In the genomic region with DNA sequence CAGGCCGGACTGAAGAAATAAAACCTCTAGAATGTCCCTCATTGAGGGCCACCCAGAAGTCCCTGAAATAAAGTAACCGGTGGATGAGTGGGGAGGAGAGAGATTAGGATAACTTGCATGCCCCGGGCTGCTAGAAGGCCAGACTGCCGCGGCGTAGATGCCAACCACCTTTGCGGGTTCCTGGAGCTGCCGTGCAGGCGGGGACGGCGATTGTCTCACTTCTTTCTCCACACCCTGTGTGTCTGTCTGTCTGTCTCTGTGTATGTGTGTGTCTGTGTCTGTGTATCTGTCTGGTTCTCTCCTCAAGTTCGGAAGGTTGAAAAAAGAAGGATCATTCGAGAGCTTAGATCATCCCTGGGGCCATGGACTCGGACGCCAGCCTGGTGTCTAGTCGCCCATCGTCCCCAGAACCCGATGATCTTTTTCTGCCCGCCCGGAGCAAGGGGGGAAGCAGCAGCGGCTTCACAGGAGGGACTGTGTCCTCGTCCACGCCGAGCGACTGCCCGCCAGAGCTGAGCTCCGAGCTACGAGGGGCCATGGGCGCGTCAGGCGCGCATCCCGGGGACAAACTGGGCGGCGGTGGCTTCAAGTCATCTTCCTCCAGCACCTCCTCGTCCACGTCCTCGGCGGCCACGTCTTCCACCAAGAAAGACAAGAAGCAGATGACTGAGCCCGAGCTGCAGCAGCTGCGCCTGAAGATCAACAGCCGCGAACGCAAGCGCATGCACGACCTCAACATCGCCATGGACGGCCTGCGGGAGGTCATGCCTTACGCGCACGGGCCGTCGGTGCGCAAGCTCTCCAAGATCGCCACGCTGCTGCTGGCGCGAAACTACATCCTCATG, we compare ENCODE assay signal across 9 mouse cellular contexts. TPM values are rescaled to one million over a fixed set of nuclear protein-coding genes. Genes with fewer than 3 reads are reported as not detected.
A peak's percentile ranks its signal among the peaks of the same experiment; 100 is the strongest.
DNase-seq lines count a peak whose midpoint lies in the region; ATAC-seq and TF ChIP-seq lines count a peak whose summit lies in the region.
"Had no signal": no experiment of that assay in that cellular context is flagged by ENCODE, and none has a peak within 500 bp of the region (broad histone marks: within the 10 kb centered on the region; RNA-seq: fewer than 3 reads in every experiment).

No protein-coding gene starts in this region.

- H3K9me3 ChIP-seq in heart, embryonic 15.5 days (replicated peaks), result no peaks in the 10 kb centered on the region
- H3K9me3 ChIP-seq in ES-E14 (ENCODE audit: control insufficient read depth, insufficient read depth, low read depth, low read length), result no peaks in the 10 kb centered on the region
- no peaks in the 10 kb centered on the region for H3K9me3 ChIP-seq in forebrain, embryonic 14.5 days (replicated peaks; ENCODE audit: control insufficient read depth, low read length)
- H3K9me3 ChIP-seq in midbrain, embryonic 11.5 days (ENCODE audit: control insufficient read depth, low read length), result no peaks in the 10 kb centered on the region

- in situ Hi-C loops in ES-E14 (cut with MboI; ENCODE audit: low sequenced_read_pairs in 2 of 2, unreplicated experiment in 2 of 2), result no loop called here

- peaks cover 99% of the 10 kb centered on the region for H3K27me3 ChIP-seq in heart, embryonic 15.5 days
- peaks cover 76% of the 10 kb centered on the region for H3K27me3 ChIP-seq in forebrain, embryonic 14.5 days (replicated peaks; ENCODE audit: control insufficient read depth, insufficient read depth, low read length)
- peaks cover 99% of the 10 kb centered on the region for H3K27me3 ChIP-seq in midbrain, embryonic 11.5 days (ENCODE audit: control insufficient read depth, insufficient read depth, low read length)

- H3K4me1 ChIP-seq in heart, embryonic 15.5 days (replicated peaks), result peaks cover 32% of the 10 kb centered on the region
- H3K4me1 ChIP-seq in ES-E14 (ENCODE audit: control insufficient read depth in 2 of 2, insufficient read depth in 2 of 2, low read length in 2 of 2, poor library complexity in 1 of 2), result peaks cover 1 to 8% of the 10 kb centered on the region in 2 experiments; a peak in 2 of 4 replicates
- H3K4me1 ChIP-seq in forebrain, embryonic 14.5 days (ENCODE audit: control insufficient read depth, insufficient read depth, low read length), result peaks cover 22% of the 10 kb centered on the region
- H3K4me1 ChIP-seq in midbrain, embryonic 11.5 days (ENCODE audit: control insufficient read depth, insufficient read depth, low read length), result peaks cover 25% of the 10 kb centered on the region

- H3K36me3 ChIP-seq in heart, embryonic 15.5 days, result no peaks in the 10 kb centered on the region
- H3K36me3 ChIP-seq in ES-E14 (ENCODE audit: control insufficient read depth, insufficient read depth, low read length, poor library complexity, severe bottlenecking), result no peaks in the 10 kb centered on the region
- H3K36me3 ChIP-seq in forebrain, embryonic 14.5 days (ENCODE audit: control insufficient read depth, insufficient read depth, low read length), result no peaks in the 10 kb centered on the region
- no peaks in the 10 kb centered on the region for H3K36me3 ChIP-seq in midbrain, embryonic 11.5 days (ENCODE audit: control insufficient read depth, insufficient read depth, low read length)

- peak overlapping the region; percentile 25 for H3K4me3 ChIP-seq in heart, embryonic 15.5 days
- peak overlapping the region; percentile 26 to 48; a peak in 2 of 4 replicates for H3K4me3 ChIP-seq in ES-E14 (ENCODE audit: insufficient read depth in 1 of 2, low read depth in 1 of 2, low read length in 2 of 2, poor library complexity in 1 of 2, severe bottlenecking in 1 of 2)
- peak overlapping the region; percentile 40 for H3K4me3 ChIP-seq in forebrain, embryonic 14.5 days (ENCODE audit: low read depth, low read length)
- peak overlapping the region; percentile 37 for H3K4me3 ChIP-seq in midbrain, embryonic 11.5 days (ENCODE audit: low read depth, low read length)

- WGBS in heart, embryonic 15.5 days, result under 1% methylated on average over 60 of the region's 60 CpGs
- under 1% methylated on average over 60 of the region's 60 CpGs for WGBS in forebrain, embryonic 14.5 days
- under 1% methylated on average over 60 of the region's 60 CpGs for WGBS in midbrain, embryonic 11.5 days

- intact Hi-C loops in gastrocnemius, postnatal 14 days (cut with DNase I; ENCODE audit: low total_unique reads), result no loop called here

- no peak overlapping the region for H3K27ac ChIP-seq in heart, embryonic 15.5 days
- H3K27ac ChIP-seq in ES-E14 (ENCODE audit: insufficient read depth, low read depth, low read length, poor library complexity, severe bottlenecking), result no peak overlapping the region
- H3K27ac ChIP-seq in forebrain, embryonic 14.5 days (ENCODE audit: low read depth, low read length), result no peak overlapping the region
- H3K27ac ChIP-seq in midbrain, embryonic 11.5 days (ENCODE audit: low read depth, low read length), result no peak overlapping the region

- H3K4me2 ChIP-seq in heart, embryonic 15.5 days, result peak overlapping the region; percentile 43
- H3K4me2 ChIP-seq in forebrain, embryonic 14.5 days (ENCODE audit: low read length), result peak overlapping the region; percentile 56
- peak overlapping the region; percentile 47 for H3K4me2 ChIP-seq in midbrain, embryonic 11.5 days

- H3K9ac ChIP-seq in heart, embryonic 15.5 days, result no peak overlapping the region
- H3K9ac ChIP-seq in ES-E14 (ENCODE audit: insufficient read depth, low read depth, low read length, poor library complexity, severe bottlenecking), result no peak overlapping the region
- peak overlapping the region; percentile 61 for H3K9ac ChIP-seq in forebrain, embryonic 14.5 days (ENCODE audit: low read length)
- peak overlapping the region; percentile 48 for H3K9ac ChIP-seq in midbrain, embryonic 11.5 days (ENCODE audit: low read length)

- ATAC-seq in heart, embryonic 15.5 days (replicated peaks; ENCODE audit: insufficient number of reproducible peaks, insufficient read depth, low FRiP score, low read depth), result no peak
- ATAC-seq in forebrain, embryonic 14.5 days, result no peak
- no peak for ATAC-seq in midbrain, embryonic 11.5 days (ENCODE audit: low FRiP score)
- no peak for ATAC-seq in CD4-positive, CD25-positive, alpha-beta regulatory T cell, adult 4 months

- no peak for DNase-seq in heart, adult 18-20 months
- no peak for DNase-seq in ES-E14 (ENCODE audit: low read depth, low spot score)
- DNase-seq in forebrain, embryonic 14.5 days (ENCODE audit: low spot score), result no peak
- peak; percentile 96 for DNase-seq in midbrain, embryonic 11.5 days (ENCODE audit: low spot score, missing footprints)
- no peak for DNase-seq in gastrocnemius, postnatal 14 days
- DNase-seq in cerebellum, adult 18-20 months, result no peak

TF ChIP-seq in ES-E14, 5 proteins besides CTCF, POLR2A, EP300 and RAD21:
- no peak for TF ChIP-seq MAFK (IDR thresholded peaks at IDR 0.05; ENCODE audit: insufficient read depth, low read depth, low read length)
- TF ChIP-seq HCFC1 (IDR thresholded peaks at IDR 0.05; ENCODE audit: borderline replicate concordance, insufficient read depth, low read length), result no peak
- TF ChIP-seq ZNF384 (IDR thresholded peaks at IDR 0.05; ENCODE audit: low read depth, low read length), result no peak
- TF ChIP-seq CHD2 (IDR thresholded peaks at IDR 0.05; ENCODE audit: low read depth, low read length), result no peak
- TF ChIP-seq ZC3H11A (IDR thresholded peaks at IDR 0.05; ENCODE audit: borderline replicate concordance, low read depth, low read length), result no peak

RNA-seq across cellular contexts. Expression of a gene that starts 1.0 kb away (rescaled TPM):
- not detected in 2 replicates for polyA plus RNA-seq in heart, embryonic 15.5 days (2015; fragmentation: Nextera tagmentation; extraction: Ambion mirVana)
- not detected for total RNA-seq in heart, adult 18-20 months (2021)
- total RNA-seq in ES-E14 (2012; rRNA removed), result 0.09 TPM in 1 of 2 replicates, not detected in the other
- polyA plus RNA-seq in forebrain, embryonic 14.5 days (2014; fragmentation: Nextera tagmentation; extraction: Ambion mirVana), result 5.2 and 6.3 TPM in 2 replicates
- polyA plus RNA-seq in midbrain, embryonic 11.5 days (2014; fragmentation: Nextera tagmentation; extraction: Ambion mirVana), result 6.8 and 7.5 TPM in 2 replicates
- total RNA-seq in gastrocnemius, postnatal 14 days (2021), result not detected
- polyA plus RNA-seq in CD4-positive, CD25-positive, alpha-beta regulatory T cell, adult 4 months (2017; shearing (Covaris generic)), result not detected
- polyA plus RNA-seq: C2C12 had no signal

RNA-seq across cellular contexts. Expression of a gene that starts 43.3 kb away (rescaled TPM):
- polyA plus RNA-seq in heart, embryonic 15.5 days (2015; fragmentation: Nextera tagmentation; extraction: Ambion mirVana), result 0.11 TPM in 2 replicates
- total RNA-seq in heart, adult 18-20 months (2021), result under 1 TPM in 1 of 2 experiments, not detected in 1; 0.18 TPM
- 0.22 and 0.48 TPM in 2 replicates for total RNA-seq in ES-E14 (2012; rRNA removed)
- 18.0 and 31.1 TPM in 2 replicates for polyA plus RNA-seq in forebrain, embryonic 14.5 days (2014; fragmentation: Nextera tagmentation; extraction: Ambion mirVana)
- 2.8 and 3.2 TPM in 2 replicates for polyA plus RNA-seq in midbrain, embryonic 11.5 days (2014; fragmentation: Nextera tagmentation; extraction: Ambion mirVana)
- not detected for total RNA-seq in gastrocnemius, postnatal 14 days (2021)
- not detected for polyA plus RNA-seq in CD4-positive, CD25-positive, alpha-beta regulatory T cell, adult 4 months (2017; shearing (Covaris generic))
- polyA plus RNA-seq: C2C12 had no signal

Comparison
In these comparisons a context has a peak if more than half of its experiments do, and no peak if none do; other contexts are left out.
1. H3K9ac ChIP-seq: peak in forebrain, embryonic 14.5 days (single experiment) and midbrain, embryonic 11.5 days (single experiment); none in heart, embryonic 15.5 days (single experiment) and ES-E14 (single experiment).
2. Peak in every context shown above with its lines, with median percentiles within 50 percentile points of each other: H3K4me2 ChIP-seq and H3K4me3 ChIP-seq.